8 mouse cellular contexts compared by ENCODE assay signal in genomic region chr2:166786353-166787004, GRCm38 (mm10). TPM values are rescaled to one million over a fixed set of nuclear protein-coding genes. Genes with fewer than 3 reads are reported as not detected.
DNase-seq lines count a peak whose midpoint lies in the region; ATAC-seq lines count a peak whose summit lies in the region.

No protein-coding gene starts in this region.

- WGBS in hindbrain, embryonic 13.5 days = under 1% methylated on average over 35 of the region's 35 CpGs

- H3K9ac ChIP-seq in hindbrain, embryonic 13.5 days = peak overlapping the region; percentile 81

- H3K27ac ChIP-seq in hindbrain, embryonic 13.5 days = peak overlapping the region; percentile 60; the same call in 1 of the 2 replicates

- no peaks in the 10 kb centered on the region for H3K27me3 ChIP-seq in hindbrain, embryonic 13.5 days

- H3K4me1 ChIP-seq in hindbrain, embryonic 13.5 days (replicated peaks) = peaks cover 20% of the 10 kb centered on the region

- H3K4me2 ChIP-seq in hindbrain, embryonic 13.5 days = peak overlapping the region; percentile 73

- H3K36me3 ChIP-seq in hindbrain, embryonic 13.5 days = no peaks in the 10 kb centered on the region

- peak; percentile 97 for DNase-seq in R1 (ENCODE audit: low read depth, low spot score)
- peak; percentile 92 to 94 for DNase-seq in cerebellum, postnatal 14 days
- DNase-seq in frontal cortex, postnatal 14 days (ENCODE audit: low spot score in 2 of 2) = peak; percentile 87 to 89
- peak; percentile 86 to 93 for DNase-seq in layer of hippocampus, postnatal 14 days (ENCODE audit: low spot score in 2 of 2)
- peak; percentile 95 for DNase-seq in lung, postnatal 10 days
- peak; percentile 87 for DNase-seq in ovary, postnatal 36 days (ENCODE audit: low spot score)
- peak; percentile 92 for DNase-seq in thymus, postnatal 14 days

- peak; percentile 95 for ATAC-seq in hindbrain, embryonic 13.5 days (ENCODE audit: low FRiP score)

- no peaks in the 10 kb centered on the region for H3K9me3 ChIP-seq in hindbrain, embryonic 13.5 days

- H3K4me3 ChIP-seq in hindbrain, embryonic 13.5 days = peak overlapping the region; percentile 57

RNA-seq across cellular contexts. Expression of gene Trp53rkb, which starts 5.9 kb away (rescaled TPM):
- 8.2 and 10.8 TPM in 2 replicates for polyA plus RNA-seq in hindbrain, embryonic 13.5 days (2015; fragmentation: Nextera tagmentation; extraction: Ambion mirVana)
- total RNA-seq in layer of hippocampus, postnatal 14 days (2021) = 1 to 10 TPM; 5.2 to 6.7 TPM

RNA-seq across cellular contexts. Expression of gene Arfgef2, which starts 18.9 kb away (rescaled TPM):
- 3.7 and 4.0 TPM in 2 replicates for polyA plus RNA-seq in hindbrain, embryonic 13.5 days (2015; fragmentation: Nextera tagmentation; extraction: Ambion mirVana)
- total RNA-seq in layer of hippocampus, postnatal 14 days (2021) = 10 to 100 TPM; 44.5 to 46.0 TPM

Comparison
In these comparisons a context has a peak if more than half of its experiments do, and no peak if none do; other contexts are left out.
1. Peak in every context shown above with its lines: DNase-seq, ATAC-seq, H3K4me3 ChIP-seq and H3K27ac ChIP-seq.